In genomic region chr8:102553348-102553935, GRCm38 (mm10) we compare ENCODE assay signal across 8 mouse cellular contexts.
DNase-seq lines count a peak whose midpoint lies in the region; ATAC-seq and TF ChIP-seq lines count a peak whose summit lies in the region.

No protein-coding gene starts in this region.

- 2% methylated on average over 9 of the region's 9 CpGs for WGBS in lung, embryonic 16.5 days
- WGBS in lung, adult 2 months, result 10% methylated on average over 9 of the region's 9 CpGs
- WGBS in forebrain, embryonic 13.5 days, result 29% methylated on average over 9 of the region's 9 CpGs
- 20% methylated on average over 9 of the region's 9 CpGs for WGBS in neural tube, embryonic 14.5 days

- no peaks in the 10 kb centered on the region for H3K9me3 ChIP-seq in lung, embryonic 16.5 days (ENCODE audit: control insufficient read depth, low read length)
- H3K9me3 ChIP-seq in forebrain, embryonic 13.5 days (replicated peaks), result no peaks in the 10 kb centered on the region
- no peaks in the 10 kb centered on the region for H3K9me3 ChIP-seq in neural tube, embryonic 14.5 days (ENCODE audit: control insufficient read depth, low read length)

- no peak for TF ChIP-seq POLR2A in lung, adult 2 months (IDR thresholded peaks at IDR 0.05; ENCODE audit: borderline replicate concordance, extremely low read depth, low read depth, low read length)

- peak overlapping the region; percentile 84 for H3K27ac ChIP-seq in lung, embryonic 16.5 days (ENCODE audit: low read length)
- H3K27ac ChIP-seq in forebrain, embryonic 13.5 days, result peak overlapping the region; percentile 7; the same call in 1 of the 2 replicates
- H3K27ac ChIP-seq in neural tube, embryonic 14.5 days (ENCODE audit: low read depth, low read length), result peak overlapping the region; percentile 31; the same call in 1 of the 2 replicates

- H3K9ac ChIP-seq in lung, embryonic 16.5 days (ENCODE audit: low read length), result peak overlapping the region; percentile 34; the same call in 1 of the 2 replicates
- H3K9ac ChIP-seq in forebrain, embryonic 13.5 days, result no peak overlapping the region
- H3K9ac ChIP-seq in neural tube, embryonic 14.5 days (replicated peaks; ENCODE audit: low read depth, low read length), result no peak overlapping the region

- DNase-seq in lung, adult 2 months, result no peak
- DNase-seq in layer of hippocampus, adult 11-12 months (ENCODE audit: low spot score), result peak; percentile 33
- no peak for DNase-seq in ovary, postnatal 14 days (ENCODE audit: low spot score)
- DNase-seq in natural killer cell, adult 2 months (ENCODE audit: low spot score in 2 of 2), result no peak

- H3K4me1 ChIP-seq in lung, embryonic 16.5 days (replicated peaks; ENCODE audit: control insufficient read depth, insufficient read depth, low read length), result peaks cover 12% of the 10 kb centered on the region
- H3K4me1 ChIP-seq in lung, adult 2 months (ENCODE audit: control insufficient read depth, insufficient read depth, low read length), result no peaks in the 10 kb centered on the region
- H3K4me1 ChIP-seq in forebrain, embryonic 13.5 days, result peaks cover 8% of the 10 kb centered on the region
- 0 out of 2 replicates have a peak, but pooled peaks cover 4% of the 10 kb centered on the region for H3K4me1 ChIP-seq in neural tube, embryonic 14.5 days (ENCODE audit: control insufficient read depth, insufficient read depth, low read length)

- ATAC-seq in lung, embryonic 16.5 days (ENCODE audit: low read depth), result peak; percentile 85
- ATAC-seq in forebrain, embryonic 13.5 days, result peak; percentile 85; the same call in 1 of the 2 replicates
- ATAC-seq in neural tube, embryonic 14.5 days (ENCODE audit: low read depth), result peak; percentile 68; the same call in 1 of the 2 replicates
- ATAC-seq in activated CD4-positive, CD25-positive, alpha-beta regulatory T cell, adult 4 months, result no peak

- 0 out of 2 replicates have a peak overlapping the region, but pooled peaks have one; percentile 9 for H3K4me3 ChIP-seq in lung, embryonic 16.5 days (ENCODE audit: low read length)
- no peak overlapping the region for H3K4me3 ChIP-seq in lung, adult 2 months (replicated peaks; ENCODE audit: extremely low read depth, low read depth, low read length)
- no peak overlapping the region for H3K4me3 ChIP-seq in forebrain, embryonic 13.5 days
- no peak overlapping the region for H3K4me3 ChIP-seq in neural tube, embryonic 14.5 days (ENCODE audit: low read depth, low read length)

- H3K36me3 ChIP-seq in lung, embryonic 16.5 days (ENCODE audit: control insufficient read depth, insufficient read depth, low read length), result no peaks in the 10 kb centered on the region
- H3K36me3 ChIP-seq in forebrain, embryonic 13.5 days (ENCODE audit: poor library complexity, severe bottlenecking), result no peaks in the 10 kb centered on the region
- no peaks in the 10 kb centered on the region for H3K36me3 ChIP-seq in neural tube, embryonic 14.5 days (ENCODE audit: control insufficient read depth, insufficient read depth, low read length)

- peak overlapping the region; percentile 38 for H3K4me2 ChIP-seq in lung, embryonic 16.5 days (ENCODE audit: low read depth, low read length)
- no peak overlapping the region for H3K4me2 ChIP-seq in forebrain, embryonic 13.5 days
- no peak overlapping the region for H3K4me2 ChIP-seq in neural tube, embryonic 14.5 days (ENCODE audit: low read depth, low read length)

- H3K27me3 ChIP-seq in lung, embryonic 16.5 days (ENCODE audit: control insufficient read depth, insufficient read depth, low read depth, low read length), result no peaks in the 10 kb centered on the region
- H3K27me3 ChIP-seq in forebrain, embryonic 13.5 days, result no peaks in the 10 kb centered on the region
- H3K27me3 ChIP-seq in neural tube, embryonic 14.5 days (ENCODE audit: control insufficient read depth, insufficient read depth, low read length), result no peaks in the 10 kb centered on the region

- no peak for TF ChIP-seq CTCF in lung, adult 2 months (IDR thresholded peaks at IDR 0.05; ENCODE audit: insufficient read depth, low read length)

Comparison
In these comparisons a context has a peak if more than half of its experiments do, and no peak if none do; other contexts are left out.
1. H3K27ac ChIP-seq: peak in every context shown above with its lines; median percentile 84 in lung, embryonic 16.5 days; 31 in neural tube, embryonic 14.5 days; 7 in forebrain, embryonic 13.5 days.